Mouse (Mus musculus): ENCODE measurements at regions not wholly inside any gene's neighbourhood (a gene's known extent, or its start where the extent isn't known, plus 50 kb on each side); places are given as distances from the start of the nearest gene placed in this dataset.

DNA sequence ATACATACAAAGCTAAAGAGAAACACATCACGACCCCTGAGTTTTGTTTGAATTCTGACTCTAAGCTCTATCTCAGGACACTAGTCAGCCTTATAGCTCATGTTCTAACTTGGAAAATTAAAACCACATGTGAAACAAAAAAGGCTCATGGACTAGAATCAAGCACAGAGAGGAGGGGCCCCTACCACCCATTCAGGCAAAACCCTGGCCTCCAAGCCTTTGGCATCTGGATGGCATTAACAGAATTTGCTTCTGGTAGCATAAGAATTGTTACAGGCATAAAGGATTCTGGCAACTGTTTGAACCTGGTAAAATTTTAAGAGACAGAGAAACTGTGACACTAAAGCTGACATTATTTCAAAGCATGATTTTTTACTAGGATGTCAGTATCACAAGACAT is 78.1 kb upstream of the St6gal2 start:
- TF ChIP-seq CTCF (conservative IDR thresholded peaks at IDR 0.05; ENCODE audit: low read length) = no peak
- no peak for TF ChIP-seq NANOG (IDR thresholded peaks at IDR 0.05; ENCODE audit: borderline replicate concordance, low read length)
